Mouse (Mus musculus) myocyte (in vitro differentiated cells): ENCODE results near the gene Krtap5-5. TPM values are rescaled to one million over a fixed set of nuclear protein-coding genes. Genes with fewer than 3 reads are reported as not detected.
"Not testable (repeated sequence)": the region's sequence is repeated elsewhere in the genome, so short reads cannot be mapped to it uniquely, and the experiment has no call there.

Experiments used
- H3K27me3 ChIP-seq: one replicate; pipeline ENCODE4 v1.6.1; 2011; ENCODE audit not compliant: control insufficient read depth, insufficient read depth, insufficient read length
- H3K36me3 ChIP-seq: one replicate; pipeline ENCODE4 v1.6.1; 2011; ENCODE audit not compliant: control insufficient read depth, insufficient read depth
- H3K4me2 ChIP-seq: one replicate; pipeline ENCODE4 v1.6.1; 2011; ENCODE audit warnings: low read depth, control low read depth
- H3K4me3 ChIP-seq: one replicate; pipeline ENCODE4 v1.5.1; 2011; ENCODE audit warnings: mild to moderate bottlenecking, control low read depth, moderate library complexity
- H3K79me2 ChIP-seq: one replicate; pipeline ENCODE4 v1.6.1; 2011; ENCODE audit not compliant: control insufficient read depth, insufficient read depth
- H3ac ChIP-seq: one replicate; pipeline ENCODE4 v1.6.1; 2011; ENCODE audit not compliant: control insufficient read depth, insufficient read length
- CEBPB ChIP-seq: IDR thresholded peaks from 2 replicates; pipeline ENCODE4 v1.6.1; 2011; ENCODE audit warnings: mild to moderate bottlenecking, moderate library complexity; ENCODE audit not compliant: poor library complexity, insufficient read depth, severe bottlenecking
- E2F4 ChIP-seq: IDR thresholded peaks from one replicate; pipeline ENCODE4 v1.6.1; 2011; ENCODE audit warnings: mild to moderate bottlenecking, control low read depth, moderate library complexity; ENCODE audit not compliant: insufficient read depth
- MAX ChIP-seq: IDR thresholded peaks from one replicate; pipeline ENCODE4 v1.6.1; 2011; ENCODE audit warnings: low read depth, mild to moderate bottlenecking, control low read depth
- MYOD1 ChIP-seq, 3 experiments: IDR thresholded peaks; one replicate each; pipeline ENCODE4 v1.6.1; 2011; ENCODE audit warnings: control low read depth in 2 of 3, low read depth in 2 of 3, mild to moderate bottlenecking in 2 of 3, moderate library complexity in 1 of 3; ENCODE audit not compliant: insufficient read length in 2 of 3, control insufficient read depth in 1 of 3
- MYOG ChIP-seq, 3 experiments: IDR thresholded peaks; one replicate each; pipeline ENCODE4 v1.6.1; 2011; ENCODE audit warnings: control low read depth in 2 of 3, low read depth in 2 of 3, mild to moderate bottlenecking in 2 of 3; ENCODE audit not compliant: insufficient read length in 2 of 3, control insufficient read depth in 1 of 3, insufficient read depth in 1 of 3
- POLR2A ChIP-seq: IDR thresholded peaks from one replicate; pipeline ENCODE4 v1.6.1; 2011; ENCODE audit warnings: low read depth, mild to moderate bottlenecking, control low read depth, moderate library complexity; ENCODE audit not compliant: insufficient read length
- POLR2AphosphoS2 ChIP-seq: IDR thresholded peaks from one replicate; pipeline ENCODE4 v1.6.1; 2011; ENCODE audit warnings: low read depth, control low read depth; ENCODE audit not compliant: insufficient read length
- REST ChIP-seq: IDR thresholded peaks from one replicate; pipeline ENCODE4 v1.6.1; 2011; ENCODE audit warnings: mild to moderate bottlenecking, control low read depth, moderate library complexity; ENCODE audit not compliant: insufficient read depth, insufficient read length
- SRF ChIP-seq: IDR thresholded peaks from one replicate; pipeline ENCODE4 v1.6.1; 2011; ENCODE audit warnings: low read depth; ENCODE audit not compliant: control insufficient read depth, insufficient read length
- TCF12 ChIP-seq: IDR thresholded peaks from one replicate; pipeline ENCODE4 v1.6.1; 2011; ENCODE audit warnings: mild to moderate bottlenecking, control low read depth; ENCODE audit not compliant: poor library complexity, insufficient read depth, severe bottlenecking
- TCF3 ChIP-seq: IDR thresholded peaks from one replicate; pipeline ENCODE4 v1.6.1; 2011; ENCODE audit warnings: low read depth, control low read depth; ENCODE audit not compliant: insufficient read length
- USF1 ChIP-seq: IDR thresholded peaks from one replicate; pipeline ENCODE4 v1.6.1; 2011; ENCODE audit warnings: low read depth, mild to moderate bottlenecking, control low read depth, moderate library complexity
- polyA plus RNA-seq: library from polyadenylated mRNA; unstranded; fragments of >200 nt; fragmentation: generic; extraction: Trizol; gene quantifications from one replicate; pipeline ENCODE4 v1.2.1, GENCODE M21; 2012; ENCODE audit warnings: missing spikeins

The Krtap5-5 gene
- polyA plus RNA-seq, 1 experiment, result not detected

GRCm38 (mm10) chr7:142240978-142241377 is 11.2 kb upstream of the Krtap5-5 start, which contains the start of gene Gm40460:
TSS of gene Gm40460 (minus strand) at chr7:142241078.
- Histone ChIP-seq H3K4me2 (no peak within 1 kb of the TSS), H3K36me3 (no peaks in the 10 kb centered on the region)
- TF ChIP-seq POLR2A (no peak), MYOD1 (IDR thresholded peaks at IDR 0.05; ENCODE audit: control insufficient read depth in 1 of 3, insufficient read length in 2 of 3, low read depth in 2 of 3) (no peak), CEBPB (no peak), POLR2AphosphoS2 (no peak), USF1 (no peak)

GRCm38 (mm10) chr7:142231540-142231939 is 1.8 kb upstream of the Krtap5-5 start:
- no peak overlapping the region for H3ac ChIP-seq
- no peak overlapping the region for H3K4me2 ChIP-seq
- H3K27me3 ChIP-seq, result no peaks in the 10 kb centered on the region
- no peaks in the 10 kb centered on the region for H3K79me2 ChIP-seq
- TF ChIP-seq E2F4 (no peak), TCF3 (no peak), MAX (no peak), MYOD1 (IDR thresholded peaks at IDR 0.05; ENCODE audit: control insufficient read depth in 1 of 3, insufficient read length in 2 of 3, low read depth in 2 of 3) (no peak), POLR2A (no peak), CEBPB (no peak), USF1 (no peak), SRF (no peak)
- H3K4me3 ChIP-seq, result no peak overlapping the region
- no peaks in the 10 kb centered on the region for H3K36me3 ChIP-seq

More at GRCm38 (mm10) chr7:142240978-142241377, 11.2 kb upstream of the Krtap5-5 start, which contains the start of gene Gm40460:
- H3K27me3 ChIP-seq, result no peaks in the 10 kb centered on the region
- H3ac ChIP-seq, result no peak within 1 kb of the TSS
- no peak within 1 kb of the TSS for H3K4me3 ChIP-seq
- no peaks in the 10 kb centered on the region for H3K79me2 ChIP-seq

GRCm38 (mm10) chr7:142224518-142224917 is 5.3 kb downstream of the Krtap5-5 start:
- Histone ChIP-seq H3K79me2 (no peaks in the 10 kb centered on the region), H3K4me3 (no peak overlapping the region), H3K36me3 (no peaks in the 10 kb centered on the region), H3K4me2 (no peak overlapping the region), H3K27me3 (peaks cover 8% of the 10 kb centered on the region), H3ac (no peak overlapping the region)
- TF ChIP-seq TCF12 (no peak), USF1 (no peak), REST (no peak), CEBPB (no peak), MYOD1 (IDR thresholded peaks at IDR 0.05; ENCODE audit: control insufficient read depth in 1 of 3, insufficient read length in 2 of 3, low read depth in 2 of 3) (no peak), POLR2A (no peak), TCF3 (no peak), POLR2AphosphoS2 (no peak), MYOG (IDR thresholded peaks at IDR 0.05; ENCODE audit: control insufficient read depth in 1 of 3, insufficient read depth in 1 of 3, insufficient read length in 2 of 3, low read depth in 2 of 3) (no peak), E2F4 (no peak), SRF (no peak), MAX (no peak)

GRCm38 (mm10) chr7:142212136-142212535 is 17.6 kb downstream of the Krtap5-5 start:
- not testable (repeated sequence) for H3K4me2 ChIP-seq, H3K27me3 ChIP-seq, H3K4me3 ChIP-seq, H3K79me2 ChIP-seq, H3ac ChIP-seq, H3K36me3 ChIP-seq

- no peak for TF ChIP-seq MYOG (IDR thresholded peaks at IDR 0.05; ENCODE audit: control insufficient read depth in 1 of 3, insufficient read depth in 1 of 3, insufficient read length in 2 of 3, low read depth in 2 of 3)
Observed at GRCm38 (mm10) chr7:142211559-142211958, 18.2 kb downstream of the Krtap5-5 start, which contains the start of gene Gm7579. TSS of gene Gm7579 (plus strand) at chr7:142211859.

GRCm38 (mm10) chr7:142206891-142207290 is 22.9 kb downstream of the Krtap5-5 start:
- not testable (repeated sequence) for H3ac ChIP-seq, H3K27me3 ChIP-seq, H3K36me3 ChIP-seq, H3K4me2 ChIP-seq, H3K79me2 ChIP-seq, H3K4me3 ChIP-seq

More at GRCm38 (mm10) chr7:142211559-142211958, 18.2 kb downstream of the Krtap5-5 start, which contains the start of gene Gm7579:
- Histone ChIP-seq H3K4me3 (no peak within 1 kb of the TSS), H3K36me3 (no peaks in the 10 kb centered on the region), H3ac (no peak within 1 kb of the TSS), H3K4me2 (no peak within 1 kb of the TSS), H3K79me2 (no peaks in the 10 kb centered on the region), H3K27me3 (no peaks in the 10 kb centered on the region)
